Mouse (Mus musculus) myocyte (in vitro differentiated cells): ENCODE results near the gene Wnt10b.

Experiments used
- CEBPB ChIP-seq: IDR thresholded peaks from 2 replicates; pipeline ENCODE4 v1.6.1; 2011; ENCODE audit warnings: mild to moderate bottlenecking, moderate library complexity; ENCODE audit not compliant: poor library complexity, insufficient read depth, severe bottlenecking
- MAX ChIP-seq: IDR thresholded peaks from one replicate; pipeline ENCODE4 v1.6.1; 2011; ENCODE audit warnings: low read depth, mild to moderate bottlenecking, control low read depth
- MYOG ChIP-seq, 3 experiments: IDR thresholded peaks; one replicate each; pipeline ENCODE4 v1.6.1; 2011; ENCODE audit warnings: control low read depth in 2 of 3, low read depth in 2 of 3, mild to moderate bottlenecking in 2 of 3; ENCODE audit not compliant: insufficient read length in 2 of 3, control insufficient read depth in 1 of 3, insufficient read depth in 1 of 3
- POLR2A ChIP-seq: IDR thresholded peaks from one replicate; pipeline ENCODE4 v1.6.1; 2011; ENCODE audit warnings: low read depth, mild to moderate bottlenecking, control low read depth, moderate library complexity; ENCODE audit not compliant: insufficient read length

GRCm38 (mm10) chr15:98777762-98778161, at the start of gene Wnt10b:
- no peak for TF ChIP-seq POLR2A
- no peak for TF ChIP-seq CEBPB
- TF ChIP-seq MYOG (IDR thresholded peaks at IDR 0.05; ENCODE audit: control insufficient read depth in 1 of 3, insufficient read depth in 1 of 3, insufficient read length in 2 of 3, low read depth in 2 of 3), result no peak
- TF ChIP-seq MAX, result no peak
